Mouse (Mus musculus) T-helper 17 cell (primary cell): ENCODE results near the gene Klf7.
"Not testable (repeated sequence)": the region's sequence is repeated elsewhere in the genome, so short reads cannot be mapped to it uniquely, and the experiment has no call there.

Source experiments
- in situ Hi-C, 2 experiments: fragments of 300-600 bp; cut with MboI, MseI; formaldehyde crosslinking; loops; 1 replicate in 1 of 2; 2 replicates in 1 of 2; pipeline ENCODE4 v1.15.1; 2025; ENCODE audit warnings: high pct_unique_total_duplicates in 2 of 2

Gene Klf7

GRCm38 (mm10) chr1:64121559-64122465 lies at the start of gene Klf7:
Gene Klf7, minus strand, starts transcription at chr1:64122282.
- in situ Hi-C loops: loop anchor here (5.0 kb wide), 1 partner anchor 410 kb away; the partner anchor contains the start of gene Creb1 (in 2 of the 2)

- in situ Hi-C loops: no loop called here
Observed at GRCm38 (mm10) chr1:64164526-64165062, 42.5 kb upstream of the Klf7 start.

- in situ Hi-C loops: no loop called here
Observed at GRCm38 (mm10) chr1:64158766-64159165, 36.7 kb upstream of the Klf7 start.

- in situ Hi-C loops: loop anchor here in 1 of 2 experiments (10.0 kb wide), 1 partner anchor 394 kb away; no protein-coding TSS in a partner anchor
Observed at GRCm38 (mm10) chr1:64149185-64149584, 27.1 kb upstream of the Klf7 start.

GRCm38 (mm10) chr1:64142691-64143445 lies 20.8 kb upstream of the Klf7 start:
- in situ Hi-C loops: loop anchor here in 1 of 2 experiments (10.0 kb wide), 1 partner anchor 388 kb away; no protein-coding TSS in a partner anchor

GRCm38 (mm10) chr1:64134439-64134838 lies 12.4 kb upstream of the Klf7 start:
- in situ Hi-C loops: loop anchor here in 1 of 2 experiments (10.0 kb wide), 1 partner anchor 170 kb away; no protein-coding TSS in a partner anchor

GRCm38 (mm10) chr1:64126822-64127221 lies 4.7 kb upstream of the Klf7 start:
- in situ Hi-C loops: no loop called here

- in situ Hi-C loops: loop anchor here (5.0 kb wide), 1 partner anchor 410 kb away; the partner anchor contains the start of gene Creb1 (in 2 of the 2)
Observed at GRCm38 (mm10) chr1:64122466-64122830, 366 bp upstream of the Klf7 start.

GRCm38 (mm10) chr1:64120811-64121515 lies 1.1 kb downstream of the Klf7 start:
- in situ Hi-C loops: loop anchor here (5.0 kb wide), 1 partner anchor 411 kb away; the partner anchor contains the start of gene Creb1 (in 2 of the 2)

- in situ Hi-C loops: loop anchor here (5.0 kb wide), 1 partner anchor 412 kb away; the partner anchor contains the start of gene Creb1 (in 2 of the 2)
Observed at GRCm38 (mm10) chr1:64120421-64120810, 1.7 kb downstream of the Klf7 start.

- in situ Hi-C loops: loop anchor here (5.0 kb wide), 3 partner anchors 103 to 412 kb away; partner anchors contain the start of gene Creb1 (in 2 of the 2)
Observed at GRCm38 (mm10) chr1:64119851-64120250, 2.2 kb downstream of the Klf7 start.

GRCm38 (mm10) chr1:64119358-64119794 lies 2.7 kb downstream of the Klf7 start:
- in situ Hi-C loops: loop anchor here (5.0 kb wide), 2 partner anchors 102 to 188 kb away; no protein-coding TSS in a partner anchor

GRCm38 (mm10) chr1:64118285-64119170 lies 3.6 kb downstream of the Klf7 start:
- in situ Hi-C loops: loop anchor here (5.0 kb wide), 2 partner anchors 101 to 189 kb away; no protein-coding TSS in a partner anchor

GRCm38 (mm10) chr1:64117478-64118284 lies 4.4 kb downstream of the Klf7 start:
- in situ Hi-C loops: loop anchor here (5.0 kb wide), 2 partner anchors 100 to 190 kb away; no protein-coding TSS in a partner anchor

GRCm38 (mm10) chr1:64116746-64117455 lies 5.2 kb downstream of the Klf7 start:
- in situ Hi-C loops: loop anchor here (5.0 kb wide), 2 partner anchors 100 to 190 kb away; no protein-coding TSS in a partner anchor

- in situ Hi-C loops: no loop called here
Observed at GRCm38 (mm10) chr1:64114579-64114978, 7.5 kb downstream of the Klf7 start.

- in situ Hi-C loops: not testable (repeated sequence)
Observed at GRCm38 (mm10) chr1:64108653-64109052, 13.4 kb downstream of the Klf7 start.

GRCm38 (mm10) chr1:64107526-64107925 lies 14.6 kb downstream of the Klf7 start:
- in situ Hi-C loops: no loop called here
